Mouse (Mus musculus): ENCODE results near the gene Slc5a4b. TPM values are rescaled to one million over a fixed set of nuclear protein-coding genes. Genes with fewer than 3 reads are reported as not detected.

Slc5a4b gene
- 0.08 TPM in 1 of 2 replicates, not detected in the other for polyA plus RNA-seq (2014; fragmentation: Nextera tagmentation; extraction: Ambion mirVana)

DNA sequence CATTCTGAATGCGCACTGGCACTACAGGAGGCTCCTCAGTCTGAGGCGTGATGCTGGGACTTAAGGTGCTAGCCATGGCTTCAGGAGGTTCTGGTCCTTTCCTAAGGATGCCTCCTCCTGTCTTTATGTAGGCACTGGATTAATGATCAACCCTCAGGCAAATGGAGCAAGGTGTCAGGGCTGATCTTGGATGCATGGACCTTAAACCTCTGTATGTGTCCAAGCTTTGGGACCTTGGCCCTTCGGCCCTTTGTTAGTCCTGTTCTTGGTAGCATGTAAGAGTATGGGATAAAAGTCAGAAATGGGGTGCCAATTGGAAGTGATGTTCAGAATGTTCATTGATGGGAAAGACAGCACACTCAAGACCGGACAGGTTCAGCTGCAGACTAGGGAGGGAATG lies at the start of gene Slc5a4b:
Slc5a4b (minus strand) TSS at position 101 of the 400 bp plus-strand sequence.
- H3K9ac ChIP-seq (replicated peaks; ENCODE audit: low read depth, low read length) = no peak within 1 kb of the TSS
- ATAC-seq (ENCODE audit: low read depth) = no peak

GRCm38 (mm10) chr10:76158009-76158408 lies 47.2 kb upstream of the Slc5a4b start:
- Histone ChIP-seq H3K4me3 (ENCODE audit: low read depth, low read length) (no peak overlapping the region), H3K36me3 (ENCODE audit: control insufficient read depth, insufficient read depth, low read length) (no peaks in the 10 kb centered on the region), H3K27ac (ENCODE audit: low read depth, low read length) (no peak overlapping the region), H3K9me3 (ENCODE audit: control insufficient read depth, low read length) (no peaks in the 10 kb centered on the region), H3K27me3 (ENCODE audit: control insufficient read depth, insufficient read depth, low read length) (no peaks in the 10 kb centered on the region), H3K9ac (replicated peaks; ENCODE audit: low read depth, low read length) (no peak overlapping the region), H3K4me2 (ENCODE audit: low read depth, low read length) (no peak overlapping the region), H3K4me1 (ENCODE audit: control insufficient read depth, insufficient read depth, low read length) (no peaks in the 10 kb centered on the region)
- ATAC-seq (ENCODE audit: low read depth) = no peak
- 77% methylated on average over 1 of the region's 1 CpGs for WGBS

More for the DNA sequence above, at the start of gene Slc5a4b:
- H3K4me3 ChIP-seq (ENCODE audit: low read depth, low read length) = no peak within 1 kb of the TSS
- no peaks in the 10 kb centered on the region for H3K36me3 ChIP-seq (ENCODE audit: control insufficient read depth, insufficient read depth, low read length)
- H3K4me1 ChIP-seq (ENCODE audit: control insufficient read depth, insufficient read depth, low read length) = no peaks in the 10 kb centered on the region
- H3K27me3 ChIP-seq (ENCODE audit: control insufficient read depth, insufficient read depth, low read length) = no peaks in the 10 kb centered on the region
- no peak within 1 kb of the TSS for H3K27ac ChIP-seq (ENCODE audit: low read depth, low read length)
- WGBS = 93% methylated on average over 4 of the region's 4 CpGs
- H3K9me3 ChIP-seq (ENCODE audit: control insufficient read depth, low read length) = no peaks in the 10 kb centered on the region
- H3K4me2 ChIP-seq (ENCODE audit: low read depth, low read length) = no peak within 1 kb of the TSS

- Histone ChIP-seq H3K9me3 (ENCODE audit: control insufficient read depth, low read length) (no peaks in the 10 kb centered on the region), H3K36me3 (ENCODE audit: control insufficient read depth, insufficient read depth, low read length) (no peaks in the 10 kb centered on the region), H3K27me3 (ENCODE audit: control insufficient read depth, insufficient read depth, low read length) (no peaks in the 10 kb centered on the region), H3K9ac (replicated peaks; ENCODE audit: low read depth, low read length) (no peak overlapping the region), H3K4me1 (ENCODE audit: control insufficient read depth, insufficient read depth, low read length) (no peaks in the 10 kb centered on the region), H3K4me3 (ENCODE audit: low read depth, low read length) (no peak overlapping the region), H3K27ac (ENCODE audit: low read depth, low read length) (no peak overlapping the region), H3K4me2 (ENCODE audit: low read depth, low read length) (no peak overlapping the region)
- 84% methylated on average over 5 of the region's 5 CpGs for WGBS
- ATAC-seq (ENCODE audit: low read depth) = no peak
These were observed 46.8 kb upstream of the Slc5a4b start for GRCm38 (mm10) chr10:76157528-76157927.

DNA sequence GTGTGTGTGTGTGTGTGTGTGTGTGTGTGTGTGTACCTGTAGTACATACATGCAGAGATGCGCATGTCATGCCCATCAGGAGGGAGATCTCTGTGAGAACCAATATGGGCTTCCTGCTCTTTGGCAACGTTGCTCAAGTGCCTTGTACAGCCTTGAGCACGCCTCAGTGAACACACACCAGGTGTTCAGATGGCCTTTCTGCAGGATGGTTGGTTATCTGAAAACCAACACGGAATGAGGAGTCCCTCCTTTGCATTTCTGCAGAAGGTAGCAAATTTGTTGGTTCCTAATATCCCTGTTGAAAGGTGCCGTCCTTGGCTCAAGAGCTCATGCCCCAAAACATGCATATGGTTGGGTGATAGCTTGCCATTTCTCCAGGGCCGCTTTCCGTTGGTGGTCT lies 45.1 kb upstream of the Slc5a4b start:
- 82% methylated on average over 7 of the region's 7 CpGs for WGBS
- H3K27ac ChIP-seq (ENCODE audit: low read depth, low read length) = no peak overlapping the region
- ATAC-seq (ENCODE audit: low read depth) = no peak
- no peaks in the 10 kb centered on the region for H3K36me3 ChIP-seq (ENCODE audit: control insufficient read depth, insufficient read depth, low read length)
- no peaks in the 10 kb centered on the region for H3K9me3 ChIP-seq (ENCODE audit: control insufficient read depth, low read length)
- no peak overlapping the region for H3K4me2 ChIP-seq (ENCODE audit: low read depth, low read length)
- no peak overlapping the region for H3K9ac ChIP-seq (replicated peaks; ENCODE audit: low read depth, low read length)
- no peak overlapping the region for H3K4me3 ChIP-seq (ENCODE audit: low read depth, low read length)
- no peaks in the 10 kb centered on the region for H3K27me3 ChIP-seq (ENCODE audit: control insufficient read depth, insufficient read depth, low read length)
- H3K4me1 ChIP-seq (ENCODE audit: control insufficient read depth, insufficient read depth, low read length) = no peaks in the 10 kb centered on the region

- WGBS = 90% methylated on average over 5 of the region's 5 CpGs
- no peak within 1 kb of the TSS for H3K4me2 ChIP-seq (ENCODE audit: low read depth, low read length)
- H3K9me3 ChIP-seq (ENCODE audit: control insufficient read depth, low read length) = no peaks in the 10 kb centered on the region
- no peak within 1 kb of the TSS for H3K27ac ChIP-seq (ENCODE audit: low read depth, low read length)
- no peak for ATAC-seq (ENCODE audit: low read depth)
- no peaks in the 10 kb centered on the region for H3K4me1 ChIP-seq (ENCODE audit: control insufficient read depth, insufficient read depth, low read length)
- H3K4me3 ChIP-seq (ENCODE audit: low read depth, low read length) = no peak within 1 kb of the TSS
- H3K27me3 ChIP-seq (ENCODE audit: control insufficient read depth, insufficient read depth, low read length) = no peaks in the 10 kb centered on the region
- no peaks in the 10 kb centered on the region for H3K36me3 ChIP-seq (ENCODE audit: control insufficient read depth, insufficient read depth, low read length)
- H3K9ac ChIP-seq (replicated peaks; ENCODE audit: low read depth, low read length) = no peak within 1 kb of the TSS
These were observed 36.5 kb upstream of the Slc5a4b start, which contains the start of gene Slc5a4a for GRCm38 (mm10) chr10:76147278-76147677. Slc5a4a (plus strand) TSS chr10:76147451.

- no peaks in the 10 kb centered on the region for H3K27me3 ChIP-seq (ENCODE audit: control insufficient read depth, insufficient read depth, low read length)
- no peaks in the 10 kb centered on the region for H3K4me1 ChIP-seq (ENCODE audit: control insufficient read depth, insufficient read depth, low read length)
- no peak overlapping the region for H3K4me3 ChIP-seq (ENCODE audit: low read depth, low read length)
- H3K9me3 ChIP-seq (ENCODE audit: control insufficient read depth, low read length) = no peaks in the 10 kb centered on the region
- H3K9ac ChIP-seq (replicated peaks; ENCODE audit: low read depth, low read length) = no peak overlapping the region
- H3K4me2 ChIP-seq (ENCODE audit: low read depth, low read length) = no peak overlapping the region
- ATAC-seq (ENCODE audit: low read depth) = no peak
- H3K36me3 ChIP-seq (ENCODE audit: control insufficient read depth, insufficient read depth, low read length) = no peaks in the 10 kb centered on the region
- H3K27ac ChIP-seq (ENCODE audit: low read depth, low read length) = no peak overlapping the region
- WGBS = 68% methylated on average over 8 of the region's 8 CpGs
These were observed 36.1 kb upstream of the Slc5a4b start for GRCm38 (mm10) chr10:76146846-76147245.

- 83% methylated on average over 2 of the region's 2 CpGs for WGBS
- Histone ChIP-seq H3K36me3 (ENCODE audit: control insufficient read depth, insufficient read depth, low read length) (no peaks in the 10 kb centered on the region), H3K27ac (ENCODE audit: low read depth, low read length) (no peak overlapping the region), H3K4me2 (ENCODE audit: low read depth, low read length) (no peak overlapping the region), H3K4me3 (ENCODE audit: low read depth, low read length) (no peak overlapping the region), H3K9ac (replicated peaks; ENCODE audit: low read depth, low read length) (no peak overlapping the region), H3K9me3 (ENCODE audit: control insufficient read depth, low read length) (no peaks in the 10 kb centered on the region), H3K4me1 (ENCODE audit: control insufficient read depth, insufficient read depth, low read length) (no peaks in the 10 kb centered on the region), H3K27me3 (ENCODE audit: control insufficient read depth, insufficient read depth, low read length) (no peaks in the 10 kb centered on the region)
- ATAC-seq (ENCODE audit: low read depth) = no peak
These were observed 25.6 kb upstream of the Slc5a4b start for GRCm38 (mm10) chr10:76136318-76136717.

DNA sequence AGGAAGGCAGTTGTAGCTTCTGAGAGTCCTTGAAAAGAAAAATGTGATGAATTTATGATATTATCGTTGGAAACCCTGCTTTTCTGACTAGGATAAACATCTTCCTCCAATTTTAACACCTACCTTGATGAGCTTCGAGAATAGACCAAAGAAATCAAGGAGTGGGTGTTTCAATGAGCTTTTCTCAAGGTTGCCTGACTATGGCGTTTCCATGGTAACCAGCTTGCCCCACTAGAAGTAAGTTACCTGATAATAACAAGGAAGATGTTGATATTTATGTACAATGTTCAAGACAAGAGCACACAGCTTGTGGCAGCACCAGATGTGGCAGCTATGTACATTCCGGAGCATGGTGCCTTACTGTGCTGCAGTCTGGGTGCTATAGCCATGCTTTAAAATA lies 21.7 kb upstream of the Slc5a4b start:
- no peak overlapping the region for H3K4me2 ChIP-seq (ENCODE audit: low read depth, low read length)
- ATAC-seq (ENCODE audit: low read depth) = no peak
- H3K27ac ChIP-seq (ENCODE audit: low read depth, low read length) = no peak overlapping the region
- 72% methylated on average over 4 of the region's 4 CpGs for WGBS
- H3K4me3 ChIP-seq (ENCODE audit: low read depth, low read length) = no peak overlapping the region
- H3K4me1 ChIP-seq (ENCODE audit: control insufficient read depth, insufficient read depth, low read length) = no peaks in the 10 kb centered on the region
- no peak overlapping the region for H3K9ac ChIP-seq (replicated peaks; ENCODE audit: low read depth, low read length)
- no peaks in the 10 kb centered on the region for H3K36me3 ChIP-seq (ENCODE audit: control insufficient read depth, insufficient read depth, low read length)
- no peaks in the 10 kb centered on the region for H3K27me3 ChIP-seq (ENCODE audit: control insufficient read depth, insufficient read depth, low read length)
- H3K9me3 ChIP-seq (ENCODE audit: control insufficient read depth, low read length) = no peaks in the 10 kb centered on the region

DNA sequence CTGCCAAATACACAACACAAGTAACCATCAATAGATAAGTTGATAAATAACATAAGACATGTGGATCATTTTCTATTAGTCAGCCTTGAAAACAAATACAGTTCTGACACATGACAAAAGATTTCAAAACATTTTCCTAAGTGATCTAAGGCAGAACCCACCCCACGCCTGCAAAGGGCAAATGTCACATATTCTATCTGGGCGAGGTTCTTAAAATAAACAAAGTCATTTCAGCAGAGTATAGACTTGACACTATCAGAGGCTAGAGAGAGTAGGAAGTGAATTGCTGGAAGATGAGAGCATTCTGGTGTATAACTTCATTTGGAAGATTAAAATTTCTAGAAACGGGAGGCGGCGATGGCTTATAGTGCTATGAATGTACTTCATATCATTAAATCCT lies 10.7 kb upstream of the Slc5a4b start:
- H3K36me3 ChIP-seq (ENCODE audit: control insufficient read depth, insufficient read depth, low read length) = no peaks in the 10 kb centered on the region
- no peaks in the 10 kb centered on the region for H3K4me1 ChIP-seq (ENCODE audit: control insufficient read depth, insufficient read depth, low read length)
- H3K9me3 ChIP-seq (ENCODE audit: control insufficient read depth, low read length) = no peaks in the 10 kb centered on the region
- no peak for ATAC-seq (ENCODE audit: low read depth)
- 91% methylated on average over 5 of the region's 5 CpGs for WGBS
- no peak overlapping the region for H3K27ac ChIP-seq (ENCODE audit: low read depth, low read length)
- H3K9ac ChIP-seq (replicated peaks; ENCODE audit: low read depth, low read length) = no peak overlapping the region
- no peak overlapping the region for H3K4me3 ChIP-seq (ENCODE audit: low read depth, low read length)
- H3K27me3 ChIP-seq (ENCODE audit: control insufficient read depth, insufficient read depth, low read length) = no peaks in the 10 kb centered on the region
- H3K4me2 ChIP-seq (ENCODE audit: low read depth, low read length) = no peak overlapping the region

Measured in neural tube, embryonic 14.5 days (tissue).